Mouse (Mus musculus): ENCODE results near the gene Dclre1a. TPM values are rescaled to one million over a fixed set of nuclear protein-coding genes. Genes with fewer than 3 reads are reported as not detected.

Dclre1a gene
- polyA plus RNA-seq, 1 experiment from 2014 or later, result 25.3 TPM

- Histone ChIP-seq H3K27ac (replicated peaks; ENCODE audit: low read depth, low read length) (peak within 1 kb of the TSS; percentile 97), H3K4me1 (ENCODE audit: control insufficient read depth, insufficient read depth, low read length) (no peaks in the 10 kb centered on the region), H3K9me3 (replicated peaks; ENCODE audit: control insufficient read depth, low read length) (no peaks in the 10 kb centered on the region), H3K9ac (replicated peaks; ENCODE audit: low read length) (peak within 1 kb of the TSS; percentile 95), H3K36me3 (replicated peaks; ENCODE audit: control insufficient read depth, insufficient read depth, low read depth, low read length) (peaks cover 4% of the 10 kb centered on the region; the same call in 1 of the 2 replicates), H3K4me3 (ENCODE audit: low read depth, low read length) (peak within 1 kb of the TSS; percentile 94), H3K27me3 (ENCODE audit: control insufficient read depth, insufficient read depth, low read length) (no peaks in the 10 kb centered on the region), H3K4me2 (ENCODE audit: low read depth, low read length) (peak within 1 kb of the TSS; percentile 44)
- under 1% methylated on average over 69 of the region's 69 CpGs for WGBS
- DNase-seq (ENCODE audit: low spot score) (peak; percentile 89), ATAC-seq (replicated peaks; ENCODE audit: insufficient number of reproducible peaks, low FRiP score, low TSS enrichment, low read depth) (peak; percentile 86)
Observed at GRCm38 (mm10) chr19:56548230-56549032, 409 bp upstream of the Dclre1a start, which contains the start of gene Nhlrc2. Gene Nhlrc2, plus strand, starts transcription at chr19:56548261.

GRCm38 (mm10) chr19:56546031-56546430 lies 2.0 kb downstream of the Dclre1a start:
- no peaks in the 10 kb centered on the region for H3K4me1 ChIP-seq (ENCODE audit: control insufficient read depth, insufficient read depth, low read length)
- no peak overlapping the region for H3K9ac ChIP-seq (replicated peaks; ENCODE audit: low read length)
- H3K9me3 ChIP-seq (replicated peaks; ENCODE audit: control insufficient read depth, low read length), result no peaks in the 10 kb centered on the region
- no peaks in the 10 kb centered on the region for H3K27me3 ChIP-seq (ENCODE audit: control insufficient read depth, insufficient read depth, low read length)
- H3K36me3 ChIP-seq (replicated peaks; ENCODE audit: control insufficient read depth, insufficient read depth, low read depth, low read length), result no peaks in the 10 kb centered on the region
- no peak for DNase-seq (ENCODE audit: low spot score)
- H3K4me3 ChIP-seq (ENCODE audit: low read depth, low read length), result no peak overlapping the region
- no peak for ATAC-seq (replicated peaks; ENCODE audit: insufficient number of reproducible peaks, low FRiP score, low TSS enrichment, low read depth)
- no peak overlapping the region for H3K4me2 ChIP-seq (ENCODE audit: low read depth, low read length)
- no peak overlapping the region for H3K27ac ChIP-seq (replicated peaks; ENCODE audit: low read depth, low read length)

GRCm38 (mm10) chr19:56544681-56545388 lies 3.2 kb downstream of the Dclre1a start:
- Histone ChIP-seq H3K4me1 (ENCODE audit: control insufficient read depth, insufficient read depth, low read length) (no peaks in the 10 kb centered on the region), H3K27ac (replicated peaks; ENCODE audit: low read depth, low read length) (no peak overlapping the region), H3K9me3 (replicated peaks; ENCODE audit: control insufficient read depth, low read length) (no peaks in the 10 kb centered on the region), H3K4me3 (ENCODE audit: low read depth, low read length) (no peak overlapping the region), H3K36me3 (replicated peaks; ENCODE audit: control insufficient read depth, insufficient read depth, low read depth, low read length) (no peaks in the 10 kb centered on the region), H3K4me2 (ENCODE audit: low read depth, low read length) (no peak overlapping the region), H3K9ac (replicated peaks; ENCODE audit: low read length) (no peak overlapping the region), H3K27me3 (ENCODE audit: control insufficient read depth, insufficient read depth, low read length) (no peaks in the 10 kb centered on the region)
- no peak for ATAC-seq (replicated peaks; ENCODE audit: insufficient number of reproducible peaks, low FRiP score, low TSS enrichment, low read depth)
- WGBS, result 90% methylated on average over 13 of the region's 13 CpGs
- no peak for DNase-seq (ENCODE audit: low spot score)

- Histone ChIP-seq H3K36me3 (replicated peaks; ENCODE audit: control insufficient read depth, insufficient read depth, low read depth, low read length) (no peaks in the 10 kb centered on the region), H3K4me1 (ENCODE audit: control insufficient read depth, insufficient read depth, low read length) (no peaks in the 10 kb centered on the region), H3K4me2 (ENCODE audit: low read depth, low read length) (no peak overlapping the region), H3K9me3 (replicated peaks; ENCODE audit: control insufficient read depth, low read length) (no peaks in the 10 kb centered on the region), H3K27ac (replicated peaks; ENCODE audit: low read depth, low read length) (no peak overlapping the region), H3K4me3 (ENCODE audit: low read depth, low read length) (no peak overlapping the region), H3K9ac (replicated peaks; ENCODE audit: low read length) (no peak overlapping the region), H3K27me3 (ENCODE audit: control insufficient read depth, insufficient read depth, low read length) (no peaks in the 10 kb centered on the region)
- ATAC-seq (replicated peaks; ENCODE audit: insufficient number of reproducible peaks, low FRiP score, low TSS enrichment, low read depth) (no peak), DNase-seq (ENCODE audit: low spot score) (no peak)
- WGBS, result 94% methylated on average over 12 of the region's 12 CpGs
Observed at GRCm38 (mm10) chr19:56543320-56543719, 4.7 kb downstream of the Dclre1a start.

GRCm38 (mm10) chr19:56535765-56536164 lies 12.3 kb downstream of the Dclre1a start:
- no peak overlapping the region for H3K4me2 ChIP-seq (ENCODE audit: low read depth, low read length)
- ATAC-seq (replicated peaks; ENCODE audit: insufficient number of reproducible peaks, low FRiP score, low TSS enrichment, low read depth), result no peak
- 90% methylated on average over 9 of the region's 9 CpGs for WGBS
- no peaks in the 10 kb centered on the region for H3K9me3 ChIP-seq (replicated peaks; ENCODE audit: control insufficient read depth, low read length)
- H3K4me1 ChIP-seq (ENCODE audit: control insufficient read depth, insufficient read depth, low read length), result no peaks in the 10 kb centered on the region
- H3K27me3 ChIP-seq (ENCODE audit: control insufficient read depth, insufficient read depth, low read length), result no peaks in the 10 kb centered on the region
- H3K4me3 ChIP-seq (ENCODE audit: low read depth, low read length), result no peak overlapping the region
- H3K36me3 ChIP-seq (replicated peaks; ENCODE audit: control insufficient read depth, insufficient read depth, low read depth, low read length), result no peaks in the 10 kb centered on the region; the same call in 1 of the 2 replicates
- no peak overlapping the region for H3K9ac ChIP-seq (replicated peaks; ENCODE audit: low read length)
- H3K27ac ChIP-seq (replicated peaks; ENCODE audit: low read depth, low read length), result no peak overlapping the region
- DNase-seq (ENCODE audit: low spot score), result no peak

GRCm38 (mm10) chr19:56535064-56535463 lies 13.0 kb downstream of the Dclre1a start:
- 87% methylated on average over 9 of the region's 9 CpGs for WGBS

GRCm38 (mm10) chr19:56534337-56534736 lies 13.7 kb downstream of the Dclre1a start:
- Histone ChIP-seq H3K27me3 (ENCODE audit: control insufficient read depth, insufficient read depth, low read length) (no peaks in the 10 kb centered on the region), H3K9me3 (replicated peaks; ENCODE audit: control insufficient read depth, low read length) (no peaks in the 10 kb centered on the region), H3K36me3 (replicated peaks; ENCODE audit: control insufficient read depth, insufficient read depth, low read depth, low read length) (no peaks in the 10 kb centered on the region; the same call in 1 of the 2 replicates), H3K4me2 (ENCODE audit: low read depth, low read length) (no peak overlapping the region), H3K9ac (replicated peaks; ENCODE audit: low read length) (no peak overlapping the region), H3K4me3 (ENCODE audit: low read depth, low read length) (no peak overlapping the region), H3K27ac (replicated peaks; ENCODE audit: low read depth, low read length) (no peak overlapping the region), H3K4me1 (ENCODE audit: control insufficient read depth, insufficient read depth, low read length) (no peaks in the 10 kb centered on the region)
- DNase-seq (ENCODE audit: low spot score) (no peak), ATAC-seq (replicated peaks; ENCODE audit: insufficient number of reproducible peaks, low FRiP score, low TSS enrichment, low read depth) (no peak)
- 86% methylated on average over 3 of the region's 3 CpGs for WGBS

More at GRCm38 (mm10) chr19:56535064-56535463, 13.0 kb downstream of the Dclre1a start:
- Histone ChIP-seq H3K4me1 (ENCODE audit: control insufficient read depth, insufficient read depth, low read length) (no peaks in the 10 kb centered on the region), H3K27me3 (ENCODE audit: control insufficient read depth, insufficient read depth, low read length) (no peaks in the 10 kb centered on the region), H3K4me3 (ENCODE audit: low read depth, low read length) (no peak overlapping the region), H3K36me3 (replicated peaks; ENCODE audit: control insufficient read depth, insufficient read depth, low read depth, low read length) (no peaks in the 10 kb centered on the region; the same call in 1 of the 2 replicates), H3K27ac (replicated peaks; ENCODE audit: low read depth, low read length) (no peak overlapping the region), H3K9ac (replicated peaks; ENCODE audit: low read length) (no peak overlapping the region), H3K9me3 (replicated peaks; ENCODE audit: control insufficient read depth, low read length) (no peaks in the 10 kb centered on the region), H3K4me2 (ENCODE audit: low read depth, low read length) (no peak overlapping the region)
- ATAC-seq (replicated peaks; ENCODE audit: insufficient number of reproducible peaks, low FRiP score, low TSS enrichment, low read depth) (no peak), DNase-seq (ENCODE audit: low spot score) (no peak)
